Mouse (Mus musculus): Measurements from ENCODE around the gene Dcaf5. TPM values are rescaled to one million over a fixed set of nuclear protein-coding genes. Genes with fewer than 3 reads are reported as not detected.

Dcaf5 gene
- total and polyA plus RNA-seq, 2 experiments, result 7.7 to 19.1 TPM

DNA sequence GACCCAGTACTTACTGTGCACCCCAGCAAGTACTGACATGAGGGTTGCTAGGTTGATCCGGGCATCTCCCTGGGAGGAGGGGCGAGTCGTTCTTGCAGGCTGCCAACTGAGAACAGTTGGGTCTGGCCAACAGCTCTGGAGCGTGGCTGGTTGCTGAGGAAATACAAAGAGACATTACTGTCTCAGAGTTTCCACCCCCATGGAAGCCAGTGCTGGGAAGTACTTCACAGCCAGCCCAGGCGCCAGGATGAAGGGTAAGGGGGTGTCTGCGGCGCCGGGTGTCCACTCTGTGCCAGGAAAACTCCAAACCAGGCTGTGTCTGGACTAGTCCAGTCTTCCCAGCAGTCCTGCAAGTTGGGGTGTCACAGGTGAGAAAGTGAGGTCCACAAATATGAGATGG, 145.4 kb downstream of the Dcaf5 start:
- WGBS, result 93% methylated on average over 8 of the region's 8 CpGs
- no peak overlapping the region for H3K9ac ChIP-seq (ENCODE audit: low read depth, low read length)
- H3K4me1 ChIP-seq (ENCODE audit: control insufficient read depth, insufficient read depth, low read length), result no peaks in the 10 kb centered on the region

DNA sequence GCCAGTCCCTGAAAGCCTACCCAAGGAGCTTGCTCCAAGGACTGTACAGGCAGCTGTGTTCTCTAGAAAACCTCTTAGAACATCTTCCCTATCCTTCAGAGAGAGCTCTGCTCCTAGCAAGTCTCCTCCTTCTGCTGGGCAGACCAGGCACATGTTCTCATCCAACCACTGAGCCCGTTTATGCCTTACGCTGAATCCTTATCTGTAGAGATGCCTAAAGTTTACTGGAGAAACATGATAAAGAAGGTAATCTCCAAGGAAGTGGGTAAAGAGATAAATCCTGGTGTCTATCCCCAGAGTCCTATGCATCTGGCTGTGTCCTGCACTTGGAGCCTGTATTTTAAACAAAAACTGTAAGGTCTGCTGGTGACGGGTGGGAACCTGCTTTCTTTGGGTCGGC, 145.9 kb downstream of the Dcaf5 start:
- no peak overlapping the region for H3K4me3 ChIP-seq (ENCODE audit: insufficient read depth, low read depth, low read length)
- no peak overlapping the region for H3K9ac ChIP-seq (ENCODE audit: low read depth, low read length)
- no peaks in the 10 kb centered on the region for H3K36me3 ChIP-seq (ENCODE audit: control insufficient read depth, insufficient read depth, low read length)
- 87% methylated on average over 4 of the region's 4 CpGs for WGBS
- TF ChIP-seq POLR2A (IDR thresholded peaks at IDR 0.05; ENCODE audit: extremely low read depth, insufficient read depth, low read length), result no peak
- TF ChIP-seq CTCF (IDR thresholded peaks at IDR 0.05; ENCODE audit: low read depth, low read length), result no peak
- H3K27ac ChIP-seq (replicated peaks; ENCODE audit: insufficient read depth, low read depth, low read length), result no peak overlapping the region
- H3K27me3 ChIP-seq (ENCODE audit: control insufficient read depth, insufficient read depth, low read length), result no peaks in the 10 kb centered on the region
- no peak for DNase-seq (ENCODE audit: extremely low read depth, low read depth, low spot score)
- H3K4me1 ChIP-seq (ENCODE audit: control insufficient read depth, insufficient read depth, low read length), result no peaks in the 10 kb centered on the region
- H3K79me2 ChIP-seq (ENCODE audit: control insufficient read depth, insufficient read depth, low read length), result no peaks in the 10 kb centered on the region

More for the DNA sequence above, 145.4 kb downstream of the Dcaf5 start:
- Histone ChIP-seq H3K27ac (replicated peaks; ENCODE audit: insufficient read depth, low read depth, low read length) (no peak overlapping the region), H3K4me3 (ENCODE audit: insufficient read depth, low read depth, low read length) (no peak overlapping the region), H3K36me3 (ENCODE audit: control insufficient read depth, insufficient read depth, low read length) (no peaks in the 10 kb centered on the region), H3K27me3 (ENCODE audit: control insufficient read depth, insufficient read depth, low read length) (no peaks in the 10 kb centered on the region), H3K79me2 (ENCODE audit: control insufficient read depth, insufficient read depth, low read length) (no peaks in the 10 kb centered on the region)
- DNase-seq (ENCODE audit: extremely low read depth, low read depth, low spot score), result no peak
- TF ChIP-seq CTCF (IDR thresholded peaks at IDR 0.05; ENCODE audit: low read depth, low read length), result no peak

DNA sequence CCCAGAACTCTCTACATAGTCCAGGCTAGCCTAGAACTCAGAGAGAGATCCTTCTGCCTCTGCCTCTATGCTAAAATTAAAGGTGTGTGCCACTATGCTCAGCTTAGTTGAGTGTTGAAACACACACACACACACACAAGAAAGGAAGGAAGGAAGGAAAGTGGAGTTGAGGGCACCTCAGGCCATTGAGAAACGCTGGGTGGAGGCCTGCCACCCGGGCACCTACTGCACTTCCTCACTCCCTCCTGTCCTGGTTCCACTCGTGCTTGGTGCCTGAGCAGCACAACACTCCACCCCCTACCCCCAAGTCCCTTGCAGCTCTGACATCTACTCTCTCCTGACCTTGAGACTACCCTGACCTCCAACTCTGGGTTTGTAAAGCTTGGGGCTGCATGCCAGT, 146.7 kb downstream of the Dcaf5 start:
- H3K36me3 ChIP-seq (ENCODE audit: control insufficient read depth, insufficient read depth, low read length), result no peaks in the 10 kb centered on the region
- no peak overlapping the region for H3K4me3 ChIP-seq (ENCODE audit: insufficient read depth, low read depth, low read length)
- H3K79me2 ChIP-seq (ENCODE audit: control insufficient read depth, insufficient read depth, low read length), result no peaks in the 10 kb centered on the region
- H3K27ac ChIP-seq (replicated peaks; ENCODE audit: insufficient read depth, low read depth, low read length), result no peak overlapping the region
- no peaks in the 10 kb centered on the region for H3K4me1 ChIP-seq (ENCODE audit: control insufficient read depth, insufficient read depth, low read length)
- no peak for DNase-seq (ENCODE audit: extremely low read depth, low read depth, low spot score)
- H3K9ac ChIP-seq (ENCODE audit: low read depth, low read length), result no peak overlapping the region
- H3K27me3 ChIP-seq (ENCODE audit: control insufficient read depth, insufficient read depth, low read length), result no peaks in the 10 kb centered on the region
- no peak for TF ChIP-seq POLR2A (IDR thresholded peaks at IDR 0.05; ENCODE audit: extremely low read depth, insufficient read depth, low read length)
- 72% methylated on average over 3 of the region's 3 CpGs for WGBS

DNA sequence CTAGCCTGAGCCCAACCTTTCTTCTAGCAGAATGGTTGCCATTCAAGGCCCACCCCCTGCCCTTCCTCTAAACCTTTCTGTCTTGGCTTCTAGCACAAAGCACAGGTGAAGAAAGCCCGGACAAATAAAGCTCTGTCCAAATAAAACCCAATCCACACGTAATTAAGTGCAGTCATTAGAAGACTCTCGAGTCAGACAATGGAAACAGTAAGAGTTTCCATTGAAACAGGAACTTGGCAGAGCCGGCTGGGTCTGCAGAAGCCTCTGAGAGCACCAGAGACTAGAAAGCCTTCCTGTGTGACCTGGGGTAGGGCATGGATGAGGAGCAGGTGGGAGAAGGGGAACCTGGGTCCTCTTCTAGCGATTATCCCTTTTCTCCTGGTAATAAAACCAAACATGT, 150.5 kb downstream of the Dcaf5 start:
- WGBS, result 66% methylated on average over 5 of the region's 5 CpGs
- H3K4me1 ChIP-seq (ENCODE audit: control insufficient read depth, insufficient read depth, low read length), result no peaks in the 10 kb centered on the region
- no peaks in the 10 kb centered on the region for H3K79me2 ChIP-seq (ENCODE audit: control insufficient read depth, insufficient read depth, low read length)
- no peak overlapping the region for H3K4me3 ChIP-seq (ENCODE audit: insufficient read depth, low read depth, low read length)
- H3K36me3 ChIP-seq (ENCODE audit: control insufficient read depth, insufficient read depth, low read length), result no peaks in the 10 kb centered on the region
- no peak for TF ChIP-seq CTCF (IDR thresholded peaks at IDR 0.05; ENCODE audit: low read depth, low read length)
- TF ChIP-seq POLR2A (IDR thresholded peaks at IDR 0.05; ENCODE audit: extremely low read depth, insufficient read depth, low read length), result no peak
- no peak overlapping the region for H3K9ac ChIP-seq (ENCODE audit: low read depth, low read length)
- no peak for DNase-seq (ENCODE audit: extremely low read depth, low read depth, low spot score)
- H3K27me3 ChIP-seq (ENCODE audit: control insufficient read depth, insufficient read depth, low read length), result no peaks in the 10 kb centered on the region
- H3K27ac ChIP-seq (replicated peaks; ENCODE audit: insufficient read depth, low read depth, low read length), result no peak overlapping the region

Other genes with a start within 250 kb of the Dcaf5 start
- gene Actn1, start 176.2 kb downstream of the Dcaf5 start, total RNA-seq (2014; rRNA removed), result 15.4 and 21.9 TPM in 2 replicates
- 11.0 and 17.6 TPM in 2 replicates for gene Actn1, start 176.2 kb downstream of the Dcaf5 start, polyA plus RNA-seq (2012; rRNA removed)
- gene Exd2, start 26.5 kb upstream of the Dcaf5 start, total RNA-seq (2014; rRNA removed), result 8.0 and 9.8 TPM in 2 replicates
- 4.6 and 4.9 TPM in 2 replicates for gene Exd2, start 26.5 kb upstream of the Dcaf5 start, polyA plus RNA-seq (2012; rRNA removed)
- gene Galnt16, start 81.7 kb upstream of the Dcaf5 start, total RNA-seq (2014; rRNA removed), result 0.07 TPM in 1 of 2 replicates, not detected in the other
- gene Galnt16, start 81.7 kb upstream of the Dcaf5 start, polyA plus RNA-seq (2012; rRNA removed), result 0.02 TPM in 1 of 2 replicates, not detected in the other
- 20.7 and 20.8 TPM in 2 replicates for gene Slc39a9, start 207.3 kb upstream of the Dcaf5 start, total RNA-seq (2014; rRNA removed)
- 46.4 and 51.4 TPM in 2 replicates for gene Slc39a9, start 207.3 kb upstream of the Dcaf5 start, polyA plus RNA-seq (2012; rRNA removed)
- gene Erh, start 207.7 kb upstream of the Dcaf5 start, total RNA-seq (2014; rRNA removed), result 17.6 and 20.4 TPM in 2 replicates
- 18.1 and 21.2 TPM in 2 replicates for gene Erh, start 207.7 kb upstream of the Dcaf5 start, polyA plus RNA-seq (2012; rRNA removed)

All from liver, adult 2 months (tissue).